Mouse (Mus musculus): Measurements from ENCODE around the gene Cadm2. TPM values are rescaled to one million over a fixed set of nuclear protein-coding genes. Genes with fewer than 3 reads are reported as not detected.

Gene Cadm2
- polyA plus RNA-seq, 1 experiment from 2014 or later, result 4.1 TPM

DNA sequence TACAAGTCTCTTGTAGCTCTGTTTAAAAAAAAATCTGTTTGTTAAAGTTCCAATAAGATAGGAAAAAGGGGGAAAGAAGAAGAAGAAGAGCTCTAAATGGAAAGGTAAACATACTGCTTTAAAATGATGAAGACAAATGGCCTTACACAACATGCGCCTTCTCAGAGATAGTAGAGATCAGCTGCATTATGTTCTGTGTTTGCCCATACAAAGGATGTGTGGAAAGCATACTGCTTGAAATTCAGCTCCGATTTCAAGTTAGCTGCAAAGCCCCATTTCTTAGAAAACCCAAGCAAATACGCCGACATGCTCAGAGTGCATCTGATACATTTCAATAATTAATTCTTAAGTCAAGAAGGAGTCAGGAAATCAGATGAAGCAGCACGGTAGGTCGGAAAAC lies 684.4 kb downstream of the Cadm2 start:
- no peaks in the 10 kb centered on the region for H3K36me3 ChIP-seq
- H3K4me1 ChIP-seq (replicated peaks), result no peaks in the 10 kb centered on the region
- no peak overlapping the region for H3K4me2 ChIP-seq
- no peak for ATAC-seq (ENCODE audit: insufficient number of reproducible peaks, insufficient read depth, low FRiP score, low TSS enrichment, low read depth)
- no peaks in the 10 kb centered on the region for H3K27me3 ChIP-seq
- no peaks in the 10 kb centered on the region for H3K9me3 ChIP-seq
- no peak overlapping the region for H3K9ac ChIP-seq (replicated peaks)
- no peak overlapping the region for H3K4me3 ChIP-seq (replicated peaks)
- WGBS, result 87% methylated on average over 6 of the region's 6 CpGs
- H3K27ac ChIP-seq, result no peak overlapping the region

DNA sequence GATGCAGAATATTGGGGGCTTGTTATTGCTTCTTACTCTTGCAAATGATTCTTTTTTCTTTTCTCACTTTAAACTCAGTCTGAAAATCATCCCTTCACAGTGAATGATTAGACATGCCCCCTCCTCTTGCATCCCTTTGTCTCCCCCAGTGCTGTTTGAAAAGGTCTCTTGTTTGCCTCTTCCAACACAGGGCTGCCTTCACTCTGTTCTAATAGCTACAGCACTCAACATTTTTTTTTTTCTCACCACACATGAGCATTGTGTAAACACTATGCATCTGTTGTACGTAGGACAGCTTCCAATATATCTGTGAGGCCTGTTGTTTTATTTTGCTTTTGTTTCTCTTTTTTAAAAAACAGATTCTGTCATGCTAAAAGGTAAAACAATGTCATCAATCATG lies 695.2 kb downstream of the Cadm2 start:
- 62% methylated on average over 1 of the region's 1 CpGs for WGBS
- no peaks in the 10 kb centered on the region for H3K27me3 ChIP-seq
- no peak overlapping the region for H3K9ac ChIP-seq (replicated peaks)
- H3K4me1 ChIP-seq (replicated peaks), result no peaks in the 10 kb centered on the region
- H3K9me3 ChIP-seq, result no peaks in the 10 kb centered on the region
- H3K4me2 ChIP-seq, result no peak overlapping the region
- no peak overlapping the region for H3K27ac ChIP-seq
- no peak for ATAC-seq (ENCODE audit: insufficient number of reproducible peaks, insufficient read depth, low FRiP score, low TSS enrichment, low read depth)
- H3K36me3 ChIP-seq, result no peaks in the 10 kb centered on the region
- no peak overlapping the region for H3K4me3 ChIP-seq (replicated peaks)

DNA sequence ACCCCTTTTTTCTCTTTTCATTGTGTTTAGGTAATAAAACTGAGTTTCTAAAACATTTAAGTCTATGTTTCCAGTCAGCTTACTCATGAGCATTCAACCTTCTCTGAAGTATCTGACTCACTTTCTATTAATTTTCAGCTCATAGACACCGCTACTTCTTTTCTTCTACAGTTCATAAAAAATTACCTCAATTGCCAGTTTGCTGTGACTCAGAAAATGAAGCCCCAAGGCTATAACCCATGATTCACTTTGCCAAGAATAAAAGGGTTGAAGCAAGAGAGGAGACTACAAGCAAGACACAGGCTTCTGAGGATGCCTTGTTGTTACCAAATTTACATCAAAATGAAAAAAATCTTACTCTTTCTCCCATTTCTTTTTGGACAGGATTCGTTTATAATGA lies 698.0 kb downstream of the Cadm2 start:
- Histone ChIP-seq H3K9ac (replicated peaks) (no peak overlapping the region), H3K4me2 (no peak overlapping the region), H3K27ac (no peak overlapping the region), H3K9me3 (no peaks in the 10 kb centered on the region), H3K4me1 (replicated peaks) (peaks cover 7% of the 10 kb centered on the region; the same call in 1 of the 2 replicates), H3K27me3 (no peaks in the 10 kb centered on the region), H3K36me3 (no peaks in the 10 kb centered on the region), H3K4me3 (replicated peaks) (no peak overlapping the region)
- 72% methylated on average over 2 of the region's 2 CpGs for WGBS
- no peak for ATAC-seq (ENCODE audit: insufficient number of reproducible peaks, insufficient read depth, low FRiP score, low TSS enrichment, low read depth)

DNA sequence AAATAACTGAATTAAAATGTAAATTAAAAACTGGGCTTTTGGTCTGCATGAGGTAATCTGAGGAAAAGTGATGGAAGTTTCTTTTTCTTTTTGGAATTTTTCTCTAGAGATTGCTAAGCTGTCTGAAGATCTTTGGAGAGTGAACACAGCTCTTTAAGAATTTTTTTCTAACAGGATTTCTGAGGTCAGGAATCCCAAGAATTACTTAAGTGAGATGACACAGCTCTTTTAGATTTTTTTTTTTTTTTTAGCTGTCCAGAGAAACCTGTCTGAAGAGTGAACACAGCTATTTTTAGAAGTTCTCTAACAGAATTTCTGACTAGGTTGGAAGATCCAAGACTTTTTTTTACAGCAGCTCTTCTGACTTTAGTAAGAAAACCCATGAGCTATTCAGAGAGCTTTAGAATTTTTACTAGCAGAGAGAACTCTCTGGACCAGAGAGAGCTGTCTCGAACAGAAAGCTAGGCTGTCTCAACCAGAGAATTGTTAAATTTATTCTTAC lies 699.2 kb downstream of the Cadm2 start:
- no peak for ATAC-seq (ENCODE audit: insufficient number of reproducible peaks, insufficient read depth, low FRiP score, low TSS enrichment, low read depth)
- Histone ChIP-seq H3K36me3 (no peaks in the 10 kb centered on the region), H3K4me2 (no peak overlapping the region), H3K27me3 (no peaks in the 10 kb centered on the region), H3K9me3 (no peaks in the 10 kb centered on the region), H3K4me1 (replicated peaks) (peaks cover 7% of the 10 kb centered on the region; the same call in 1 of the 2 replicates), H3K4me3 (replicated peaks) (no peak overlapping the region), H3K9ac (replicated peaks) (no peak overlapping the region), H3K27ac (no peak overlapping the region)
- 84% methylated on average over 1 of the region's 1 CpGs for WGBS

DNA sequence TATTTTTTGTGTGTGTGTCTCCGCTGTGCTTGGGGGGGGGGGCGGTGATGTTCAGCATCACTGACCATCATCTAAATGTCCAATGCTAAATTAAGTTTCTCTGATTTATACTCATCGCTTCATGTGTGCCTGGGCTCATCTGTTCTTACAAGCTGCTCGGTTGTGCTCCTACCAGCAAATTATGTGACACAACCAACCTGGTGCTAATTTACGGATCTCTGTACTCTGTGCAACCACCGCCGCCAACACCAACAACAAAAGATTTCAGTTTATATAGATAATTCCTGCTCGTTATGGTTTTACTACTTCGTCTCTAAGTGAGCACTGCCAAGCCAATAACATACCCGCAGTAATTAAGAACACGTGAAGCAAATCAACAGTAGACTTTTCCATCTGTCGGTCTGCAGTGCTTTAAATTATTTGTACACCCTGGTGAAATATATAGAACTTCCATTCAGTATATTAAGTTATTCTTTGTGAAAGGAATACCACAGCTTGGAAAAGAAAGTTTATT lies 700.8 kb downstream of the Cadm2 start:
- Histone ChIP-seq H3K4me2 (no peak overlapping the region; the same call in 1 of the 2 replicates), H3K4me3 (replicated peaks) (no peak overlapping the region), H3K27ac (no peak overlapping the region), H3K36me3 (no peaks in the 10 kb centered on the region), H3K4me1 (replicated peaks) (peaks cover 7% of the 10 kb centered on the region; the same call in 1 of the 2 replicates), H3K9me3 (no peaks in the 10 kb centered on the region), H3K9ac (replicated peaks) (no peak overlapping the region), H3K27me3 (no peaks in the 10 kb centered on the region)
- ATAC-seq (ENCODE audit: insufficient number of reproducible peaks, insufficient read depth, low FRiP score, low TSS enrichment, low read depth), result peak; percentile 71; the same call in 1 of the 2 replicates
- 31% methylated on average over 12 of the region's 12 CpGs for WGBS

DNA sequence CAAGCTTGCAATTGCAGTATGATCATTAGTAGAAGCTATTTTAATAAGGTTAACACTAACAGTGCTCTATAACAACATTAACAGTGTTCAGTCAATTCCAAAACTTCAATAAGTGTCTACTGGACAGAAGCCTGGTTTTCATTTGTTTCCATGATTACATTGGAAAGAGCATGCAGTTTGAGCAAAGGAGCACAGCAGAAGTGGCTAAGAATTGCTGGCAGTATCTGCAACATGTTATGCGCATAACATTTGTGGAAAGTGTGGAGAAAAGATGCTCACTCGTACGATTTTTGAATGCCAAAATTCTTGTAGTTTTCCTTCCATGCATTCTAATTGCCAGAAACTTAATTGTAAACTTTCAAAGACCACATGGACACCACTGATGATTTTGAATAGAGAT lies 718.9 kb downstream of the Cadm2 start:
- WGBS, result 84% methylated on average over 3 of the region's 3 CpGs
- Histone ChIP-seq H3K4me2 (no peak overlapping the region), H3K9me3 (no peaks in the 10 kb centered on the region), H3K27ac (no peak overlapping the region), H3K27me3 (no peaks in the 10 kb centered on the region), H3K4me1 (replicated peaks) (no peaks in the 10 kb centered on the region), H3K36me3 (no peaks in the 10 kb centered on the region), H3K4me3 (replicated peaks) (no peak overlapping the region), H3K9ac (replicated peaks) (no peak overlapping the region)
- no peak for ATAC-seq (ENCODE audit: insufficient number of reproducible peaks, insufficient read depth, low FRiP score, low TSS enrichment, low read depth)

DNA sequence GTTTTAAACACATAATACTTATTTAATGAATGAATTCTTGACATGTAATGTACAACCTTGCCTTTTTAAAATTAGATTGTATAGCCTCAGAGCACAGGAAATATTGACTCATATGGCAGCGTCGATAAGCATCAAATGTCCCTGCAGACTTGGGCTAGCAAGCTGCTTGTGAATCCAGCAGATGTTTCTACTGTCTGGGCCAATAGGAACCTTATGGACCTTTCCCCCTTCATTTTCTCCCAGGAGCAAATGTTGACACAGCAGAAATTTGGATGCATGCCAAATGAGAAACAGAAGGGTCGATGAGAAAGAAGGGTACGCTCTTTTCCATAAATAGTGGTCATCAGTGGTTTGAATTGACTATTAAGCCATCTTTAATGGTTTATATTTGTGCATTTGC lies 720.0 kb downstream of the Cadm2 start:
- WGBS, result 73% methylated on average over 4 of the region's 4 CpGs
- Histone ChIP-seq H3K36me3 (no peaks in the 10 kb centered on the region), H3K4me2 (no peak overlapping the region), H3K4me1 (replicated peaks) (no peaks in the 10 kb centered on the region), H3K9me3 (no peaks in the 10 kb centered on the region), H3K9ac (replicated peaks) (no peak overlapping the region), H3K4me3 (replicated peaks) (no peak overlapping the region), H3K27me3 (no peaks in the 10 kb centered on the region), H3K27ac (no peak overlapping the region)
- ATAC-seq (ENCODE audit: insufficient number of reproducible peaks, insufficient read depth, low FRiP score, low TSS enrichment, low read depth), result no peak

DNA sequence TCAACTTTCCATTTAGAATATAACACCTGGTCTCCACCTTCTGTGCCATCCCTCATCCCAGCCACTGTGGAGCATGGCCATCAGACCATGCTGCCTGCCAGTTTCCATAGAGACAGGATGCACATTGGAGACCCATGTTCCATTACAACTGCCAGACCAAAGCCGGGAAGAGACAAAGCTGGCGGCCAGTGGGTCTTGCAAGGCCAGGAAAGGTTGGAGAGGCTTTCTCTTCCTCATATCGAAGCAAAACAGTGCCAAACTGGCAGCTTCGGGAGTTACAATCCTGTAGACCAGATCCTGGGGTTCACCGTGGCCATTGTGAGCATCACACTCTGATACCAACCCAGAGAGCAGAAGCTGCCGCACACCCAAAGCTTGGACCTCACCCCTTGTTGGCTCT lies 728.3 kb downstream of the Cadm2 start:
- H3K27me3 ChIP-seq, result no peaks in the 10 kb centered on the region
- WGBS, result 88% methylated on average over 6 of the region's 6 CpGs
- no peak overlapping the region for H3K4me2 ChIP-seq
- H3K4me1 ChIP-seq (replicated peaks), result 0 out of 2 replicates have a peak, but pooled peaks cover 4% of the 10 kb centered on the region
- no peaks in the 10 kb centered on the region for H3K9me3 ChIP-seq
- H3K36me3 ChIP-seq, result no peaks in the 10 kb centered on the region
- no peak overlapping the region for H3K4me3 ChIP-seq (replicated peaks)
- no peak for ATAC-seq (ENCODE audit: insufficient number of reproducible peaks, insufficient read depth, low FRiP score, low TSS enrichment, low read depth)
- H3K27ac ChIP-seq, result no peak overlapping the region
- no peak overlapping the region for H3K9ac ChIP-seq (replicated peaks)

DNA sequence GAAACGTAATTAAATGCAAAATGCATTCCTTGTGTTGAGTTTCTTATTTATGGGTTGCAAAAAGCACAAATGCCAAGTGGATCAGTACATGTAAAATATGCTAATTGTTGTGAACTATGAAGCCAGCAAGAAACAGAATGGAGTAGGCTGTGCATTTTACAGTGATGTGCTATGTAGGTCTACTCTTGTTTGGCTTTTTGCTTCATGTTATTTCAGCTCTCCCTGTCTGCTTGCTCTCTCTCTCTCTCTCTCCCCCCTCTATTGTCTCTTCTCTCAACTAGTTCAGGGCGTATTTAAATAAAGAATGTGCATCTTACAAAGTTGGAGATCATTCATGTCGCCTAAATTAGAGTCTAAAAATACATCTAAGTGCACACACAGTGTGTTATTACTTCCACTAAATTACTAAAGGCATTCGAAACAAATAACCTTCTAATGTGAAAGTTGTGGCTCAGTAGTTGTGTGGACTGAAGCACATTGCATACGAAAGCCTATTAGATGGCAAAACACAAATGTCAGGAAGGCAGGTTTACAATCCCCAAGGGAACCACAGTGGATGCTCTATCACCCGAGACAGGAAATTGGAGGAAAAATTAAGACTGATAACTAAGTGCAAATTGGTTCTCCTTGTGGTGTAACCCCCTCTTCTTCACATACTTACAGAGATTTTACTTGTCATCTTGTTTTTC lies 729.0 kb downstream of the Cadm2 start:
- 65% methylated on average over 6 of the region's 6 CpGs for WGBS

DNA sequence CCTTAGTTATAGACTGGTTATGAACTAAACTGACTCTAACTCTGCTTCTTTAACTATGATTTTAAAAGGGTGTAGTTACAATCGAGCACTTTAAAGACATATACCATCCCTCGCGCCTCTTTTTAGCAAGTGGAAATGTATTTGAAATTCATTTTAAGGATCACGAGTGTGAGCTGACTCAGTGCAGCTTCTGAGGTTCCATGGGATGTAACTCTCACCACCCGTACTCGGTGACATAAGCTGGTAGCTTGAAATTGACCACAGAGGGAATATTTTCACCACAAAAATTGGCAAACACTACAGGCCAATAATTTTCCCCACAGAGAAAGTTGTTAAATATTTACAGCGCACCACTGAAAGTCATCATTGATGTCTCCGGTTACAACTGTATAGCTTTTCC lies 730.8 kb downstream of the Cadm2 start:
- no peaks in the 10 kb centered on the region for H3K9me3 ChIP-seq
- no peak overlapping the region for H3K4me3 ChIP-seq (replicated peaks)
- H3K27me3 ChIP-seq, result no peaks in the 10 kb centered on the region
- WGBS, result 72% methylated on average over 8 of the region's 8 CpGs
- 0 out of 2 replicates have a peak, but pooled peaks cover 4% of the 10 kb centered on the region for H3K4me1 ChIP-seq (replicated peaks)
- no peak overlapping the region for H3K27ac ChIP-seq
- no peak overlapping the region for H3K4me2 ChIP-seq
- ATAC-seq (ENCODE audit: insufficient number of reproducible peaks, insufficient read depth, low FRiP score, low TSS enrichment, low read depth), result no peak
- no peak overlapping the region for H3K9ac ChIP-seq (replicated peaks)
- no peaks in the 10 kb centered on the region for H3K36me3 ChIP-seq

More for the DNA sequence above, 729.0 kb downstream of the Cadm2 start:
- Histone ChIP-seq H3K4me2 (no peak overlapping the region), H3K9ac (replicated peaks) (no peak overlapping the region), H3K4me1 (replicated peaks) (0 out of 2 replicates have a peak, but pooled peaks cover 4% of the 10 kb centered on the region), H3K27ac (no peak overlapping the region), H3K27me3 (no peaks in the 10 kb centered on the region), H3K9me3 (no peaks in the 10 kb centered on the region), H3K4me3 (replicated peaks) (no peak overlapping the region), H3K36me3 (no peaks in the 10 kb centered on the region)
- no peak for ATAC-seq (ENCODE audit: insufficient number of reproducible peaks, insufficient read depth, low FRiP score, low TSS enrichment, low read depth)

DNA sequence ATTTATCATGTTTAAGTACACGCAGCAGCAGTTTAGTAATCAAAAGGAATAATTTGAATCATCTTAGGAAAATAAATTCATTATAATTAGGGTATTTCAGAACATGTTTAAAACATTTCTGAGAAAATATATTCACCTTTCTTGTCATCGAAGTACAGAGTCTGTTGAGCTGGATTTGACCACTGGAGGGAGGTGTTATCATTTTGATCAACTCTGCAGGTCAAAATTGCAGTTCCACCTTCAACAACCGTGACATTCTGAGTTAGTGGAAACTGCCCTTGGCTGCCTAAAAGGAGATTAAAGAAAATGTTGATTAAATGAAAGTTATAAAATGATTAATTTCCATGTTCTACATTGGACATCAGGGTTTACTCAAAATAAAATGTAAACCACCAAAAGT lies 738.1 kb downstream of the Cadm2 start:
- Histone ChIP-seq H3K9ac (replicated peaks) (no peak overlapping the region), H3K4me3 (replicated peaks) (no peak overlapping the region), H3K27ac (no peak overlapping the region), H3K4me1 (replicated peaks) (no peaks in the 10 kb centered on the region), H3K36me3 (no peaks in the 10 kb centered on the region), H3K4me2 (no peak overlapping the region), H3K9me3 (no peaks in the 10 kb centered on the region), H3K27me3 (no peaks in the 10 kb centered on the region)
- WGBS, result 51% methylated on average over 3 of the region's 3 CpGs
- no peak for ATAC-seq (ENCODE audit: insufficient number of reproducible peaks, insufficient read depth, low FRiP score, low TSS enrichment, low read depth)

DNA sequence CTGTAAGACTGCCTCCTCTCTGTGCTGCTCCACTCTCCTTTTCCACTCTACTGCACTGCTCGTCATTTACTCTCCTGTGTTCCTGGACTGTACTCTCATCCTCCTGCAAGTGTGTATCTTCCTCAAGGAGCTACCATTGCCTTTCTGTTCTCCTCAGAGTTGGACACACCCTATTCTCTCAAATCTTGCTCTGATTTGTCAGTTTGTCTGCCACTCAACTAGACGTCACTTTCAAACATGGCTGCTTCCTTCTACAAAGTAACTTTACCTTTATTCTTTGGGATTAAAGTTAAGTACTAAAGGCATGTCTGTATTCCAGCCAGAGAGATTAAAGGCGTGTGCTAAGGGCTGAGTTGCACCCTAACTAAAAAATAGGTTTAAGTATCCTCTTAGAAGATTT lies 749.5 kb downstream of the Cadm2 start:
- H3K4me1 ChIP-seq (replicated peaks), result no peaks in the 10 kb centered on the region
- WGBS, result 80% methylated on average over 3 of the region's 3 CpGs
- no peak overlapping the region for H3K4me2 ChIP-seq
- no peaks in the 10 kb centered on the region for H3K27me3 ChIP-seq
- no peaks in the 10 kb centered on the region for H3K9me3 ChIP-seq
- no peak for ATAC-seq (ENCODE audit: insufficient number of reproducible peaks, insufficient read depth, low FRiP score, low TSS enrichment, low read depth)
- no peak overlapping the region for H3K27ac ChIP-seq
- no peaks in the 10 kb centered on the region for H3K36me3 ChIP-seq
- no peak overlapping the region for H3K9ac ChIP-seq (replicated peaks)
- no peak overlapping the region for H3K4me3 ChIP-seq (replicated peaks)

Data from limb, embryonic 12.5 days (tissue).